Mouse (Mus musculus) ES-Bruce4 (cell line): ENCODE data around the gene Ogt. TPM values are rescaled to one million over a fixed set of nuclear protein-coding genes. Genes with fewer than 3 reads are reported as not detected.

Experiments used
- H3K27ac ChIP-seq: 2 replicates; pipeline ENCODE4 v1.5.1; 2012; ENCODE audit warnings: low read length, inconsistent platforms; ENCODE audit not compliant: insufficient read depth
- H3K27me3 ChIP-seq: 2 replicates; pipeline ENCODE4 v1.6.1; 2012; ENCODE audit warnings: mild to moderate bottlenecking, low read length, inconsistent platforms; ENCODE audit not compliant: control insufficient read depth, poor library complexity, insufficient read depth, severe bottlenecking
- H3K36me3 ChIP-seq: 2 replicates; pipeline ENCODE4 v1.6.1; 2012; ENCODE audit warnings: inconsistent platforms, mild to moderate bottlenecking, low read length, moderate library complexity; ENCODE audit not compliant: control insufficient read depth, poor library complexity, insufficient read depth, severe bottlenecking
- H3K4me1 ChIP-seq: one replicate; pipeline ENCODE4 v1.8.1; 2011; ENCODE audit warnings: low read length; ENCODE audit not compliant: control insufficient read depth, insufficient read depth
- H3K4me3 ChIP-seq: 2 replicates; pipeline ENCODE4 v1.5.1; 2011; ENCODE audit warnings: low read depth, mild to moderate bottlenecking, low read length
- H3K9ac ChIP-seq: 2 replicates; pipeline ENCODE4 v1.6.1; 2012; ENCODE audit warnings: low read depth, mild to moderate bottlenecking, inconsistent platforms; ENCODE audit not compliant: poor library complexity, severe bottlenecking
- H3K9me3 ChIP-seq: replicated peaks from 2 replicates; pipeline ENCODE4 v1.6.1; 2012; ENCODE audit warnings: mild to moderate bottlenecking, low read length, inconsistent platforms; ENCODE audit not compliant: control insufficient read depth, poor library complexity, insufficient read depth, severe bottlenecking
- CTCF ChIP-seq: IDR thresholded peaks from one replicate; pipeline ENCODE4 v1.8.1; 2011; ENCODE audit warnings: low read depth, low read length
- EP300 ChIP-seq: IDR thresholded peaks from 2 replicates; pipeline ENCODE4 v1.6.1; 2011; ENCODE audit warnings: low read depth, low read length; ENCODE audit not compliant: insufficient read depth
- POLR2A ChIP-seq: IDR thresholded peaks from one replicate; pipeline ENCODE4 v1.8.1; 2011; ENCODE audit warnings: low read length; ENCODE audit not compliant: insufficient read depth
- polyA plus RNA-seq: library from polyadenylated mRNA; stranded (reverse); fragments of >200 nt; gene quantifications from 2 replicates; pipeline ENCODE4 v1.2.4, GENCODE M21; 2011; ENCODE audit warnings: low read depth; ENCODE audit not compliant: missing spikeins, insufficient read depth, insufficient read length

Ogt gene
- 303 and 324 TPM in 2 replicates for polyA plus RNA-seq

GRCm38 (mm10) chrX:101639741-101640166, at the start of gene Ogt:
Gene Ogt (plus strand): TSS chrX:101640060.
- peak within 1 kb of the TSS; percentile 96 for H3K4me3 ChIP-seq
- TF ChIP-seq POLR2A (no peak), EP300 (peak; percentile 37; the same call in 1 of the 2 replicates)
- H3K27ac ChIP-seq, result peak within 1 kb of the TSS; percentile 86
- peak within 1 kb of the TSS; percentile 88 for H3K9ac ChIP-seq
- peaks cover 10% of the 10 kb centered on the region for H3K36me3 ChIP-seq
- H3K9me3 ChIP-seq, result no peaks in the 10 kb centered on the region
- H3K27me3 ChIP-seq, result no peaks in the 10 kb centered on the region
- no peaks in the 10 kb centered on the region for H3K4me1 ChIP-seq

- Histone ChIP-seq H3K4me3 (no peak overlapping the region), H3K27ac (no peak overlapping the region), H3K27me3 (no peaks in the 10 kb centered on the region), H3K9me3 (no peaks in the 10 kb centered on the region), H3K4me1 (no peaks in the 10 kb centered on the region), H3K9ac (no peak overlapping the region), H3K36me3 (no peaks in the 10 kb centered on the region)
- TF ChIP-seq EP300 (no peak), POLR2A (no peak)
Measured at GRCm38 (mm10) chrX:101616183-101616582, 23.7 kb upstream of the Ogt start.

- Histone ChIP-seq H3K9me3 (no peaks in the 10 kb centered on the region), H3K4me1 (peaks cover under 1% of the 10 kb centered on the region), H3K27ac (no peak overlapping the region), H3K9ac (no peak overlapping the region), H3K4me3 (no peak overlapping the region), H3K36me3 (no peaks in the 10 kb centered on the region), H3K27me3 (no peaks in the 10 kb centered on the region)
- TF ChIP-seq EP300, result no peak
- no peak for TF ChIP-seq CTCF
- no peak for TF ChIP-seq POLR2A
Measured at GRCm38 (mm10) chrX:101617889-101618288, 22.0 kb upstream of the Ogt start.

- Histone ChIP-seq H3K9ac (no peak overlapping the region), H3K36me3 (no peaks in the 10 kb centered on the region), H3K27me3 (no peaks in the 10 kb centered on the region), H3K4me3 (no peak overlapping the region), H3K27ac (no peak overlapping the region), H3K9me3 (no peaks in the 10 kb centered on the region), H3K4me1 (peaks cover 3% of the 10 kb centered on the region)
- no peak for TF ChIP-seq CTCF
- TF ChIP-seq POLR2A, result no peak
Measured at GRCm38 (mm10) chrX:101620317-101620716, 19.5 kb upstream of the Ogt start.

GRCm38 (mm10) chrX:101622539-101622938, 17.3 kb upstream of the Ogt start:
- H3K4me3 ChIP-seq, result no peak overlapping the region
- H3K27ac ChIP-seq, result no peak overlapping the region
- TF ChIP-seq POLR2A, result no peak
- TF ChIP-seq EP300, result peak; percentile 87
- no peak for TF ChIP-seq CTCF
- H3K4me1 ChIP-seq, result peaks cover 3% of the 10 kb centered on the region
- H3K27me3 ChIP-seq, result no peaks in the 10 kb centered on the region
- no peaks in the 10 kb centered on the region for H3K36me3 ChIP-seq
- H3K9me3 ChIP-seq, result no peaks in the 10 kb centered on the region
- no peak overlapping the region for H3K9ac ChIP-seq

GRCm38 (mm10) chrX:101636821-101637525, 2.9 kb upstream of the Ogt start:
- Histone ChIP-seq H3K27ac (peak overlapping the region; percentile 86), H3K9ac (peak overlapping the region; percentile 52; the same call in 1 of the 2 replicates), H3K9me3 (no peaks in the 10 kb centered on the region), H3K4me3 (no peak overlapping the region), H3K36me3 (no peaks in the 10 kb centered on the region), H3K27me3 (no peaks in the 10 kb centered on the region), H3K4me1 (no peaks in the 10 kb centered on the region)
- TF ChIP-seq POLR2A (no peak), EP300 (no peak), CTCF (no peak)
